Mouse (Mus musculus) forebrain, embryonic 13.5 days (tissue): ENCODE measurements around the gene Rtn2. TPM values are rescaled to one million over a fixed set of nuclear protein-coding genes. Genes with fewer than 3 reads are reported as not detected.
A peak's percentile ranks its signal among the peaks of the same experiment; 100 is the strongest.

Experiments used
- ATAC-seq: fragments of 200-750 bp; cut with Nextera tagmentation; 2 replicates; pipeline ENCODE4 v1.8.0; 2017
- H3K27ac ChIP-seq: fragments of 300-500 bp; sonication (generic); 2 replicates; pipeline ENCODE4 v1.5.1; 2015; ENCODE audit warnings: inconsistent platforms, mild to moderate bottlenecking, moderate library complexity
- H3K27me3 ChIP-seq: fragments of 300-500 bp; sonication (generic); 2 replicates; pipeline ENCODE4 v1.6.1; 2015; ENCODE audit warnings: mild to moderate bottlenecking, inconsistent platforms
- H3K36me3 ChIP-seq: fragments of 300-500 bp; sonication (generic); 2 replicates; pipeline ENCODE4 v1.6.1; 2015; ENCODE audit warnings: mild to moderate bottlenecking, inconsistent platforms; ENCODE audit not compliant: poor library complexity, severe bottlenecking
- H3K4me1 ChIP-seq: fragments of 300-500 bp; sonication (generic); 2 replicates; pipeline ENCODE4 v1.6.1; 2015; ENCODE audit warnings: inconsistent platforms
- H3K4me2 ChIP-seq: fragments of 300-500 bp; sonication (generic); 2 replicates; pipeline ENCODE4 v1.6.1; 2015; ENCODE audit warnings: inconsistent platforms, mild to moderate bottlenecking, moderate library complexity
- H3K4me3 ChIP-seq: fragments of 300-500 bp; sonication (generic); 2 replicates; pipeline ENCODE4 v1.5.1; 2015; ENCODE audit warnings: mild to moderate bottlenecking, inconsistent platforms
- H3K9ac ChIP-seq: fragments of 300-500 bp; sonication (generic); 2 replicates; pipeline ENCODE4 v1.6.1; 2015; ENCODE audit warnings: mild to moderate bottlenecking, inconsistent platforms
- H3K9me3 ChIP-seq: fragments of 300-500 bp; sonication (generic); replicated peaks from 2 replicates; pipeline ENCODE4 v1.6.1; 2016; ENCODE audit warnings: inconsistent platforms
- WGBS: fragments of 180-500 bp; shearing (Covaris S2); methylation state at CpG from one replicate; pipeline ENCODE4 v1.1.7; 2015; 5-methylcytosine and 5-hydroxymethylcytosine counted together
- polyA plus RNA-seq: library from polyadenylated mRNA; unstranded; fragments of >200 nt; fragmentation: Nextera tagmentation; extraction: Ambion mirVana; gene quantifications from 2 replicates; pipeline ENCODE4 v1.2.1, GENCODE M21; 2015

Gene Rtn2
- polyA plus RNA-seq, 1 experiment from 2014 or later = 87.9 TPM

DNA sequence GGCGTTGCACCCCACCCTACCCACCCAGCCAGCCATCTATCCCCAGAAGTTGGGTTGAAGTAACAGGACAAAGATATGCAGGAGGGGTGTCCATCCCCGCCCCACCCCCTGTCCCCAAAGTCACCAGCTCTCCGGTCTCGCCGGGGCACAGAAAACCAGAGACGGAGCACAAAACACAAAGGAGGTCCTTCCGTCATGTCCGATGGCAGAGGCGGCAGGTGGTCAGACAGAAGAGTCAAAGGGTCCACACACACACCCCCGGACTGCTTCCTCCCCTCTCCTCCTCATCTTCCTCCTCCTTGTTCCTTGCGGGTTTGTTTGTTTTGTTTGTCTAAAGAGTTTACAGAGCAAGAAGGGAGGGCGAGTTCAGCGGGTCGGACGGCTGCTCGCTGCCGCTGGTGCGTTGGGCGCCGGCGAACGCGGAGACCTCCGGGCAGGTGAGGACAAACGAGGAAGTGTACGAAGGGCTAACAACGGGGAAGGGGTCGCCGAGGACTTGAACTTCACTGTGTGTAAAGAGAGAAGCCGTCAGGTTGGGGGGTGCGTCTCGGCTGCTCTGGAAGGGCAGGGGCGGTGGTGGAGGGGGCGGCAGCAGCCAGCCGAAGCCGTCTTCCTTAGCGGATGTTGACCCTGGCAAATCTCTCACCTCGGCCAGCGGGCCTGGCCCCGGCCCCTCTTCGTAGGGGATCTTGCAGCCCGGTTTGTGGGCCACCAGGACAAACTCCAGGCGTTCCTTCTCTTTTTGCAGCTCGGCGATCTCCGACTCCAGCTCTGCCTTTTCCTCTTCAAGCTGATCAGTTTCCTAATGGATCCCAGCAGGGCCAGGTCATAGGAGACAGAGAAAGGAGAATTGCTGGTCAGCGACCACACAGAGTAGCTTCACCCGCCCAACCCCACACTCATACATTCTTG, 22.3 kb downstream of the Rtn2 start:
- Histone ChIP-seq H3K27ac (no peak overlapping the region), H3K9ac (peak overlapping the region; percentile 50), H3K27me3 (peaks cover 61% of the 10 kb centered on the region), H3K36me3 (no peaks in the 10 kb centered on the region), H3K4me3 (peak overlapping the region; percentile 39), H3K9me3 (no peaks in the 10 kb centered on the region), H3K4me2 (peak overlapping the region; percentile 59), H3K4me1 (peaks cover 54% of the 10 kb centered on the region)
- ATAC-seq = no peak
- WGBS = 2% methylated on average over 48 of the region's 48 CpGs

DNA sequence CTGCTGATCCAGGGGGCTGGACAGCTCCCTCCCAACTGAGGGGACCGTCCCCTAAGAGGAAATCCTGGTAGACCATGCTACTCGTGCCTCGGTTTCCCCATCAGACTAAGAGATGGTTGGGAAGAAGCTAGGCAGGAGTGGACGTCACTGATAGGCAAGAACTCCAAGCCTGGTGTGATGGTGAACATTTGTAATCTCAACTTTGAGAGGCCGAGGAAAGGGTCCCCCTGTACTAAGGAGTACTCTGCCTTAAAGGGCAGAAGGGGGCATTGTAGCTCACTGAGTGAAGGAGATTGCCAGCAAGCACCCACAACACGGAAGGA, 22.9 kb downstream of the Rtn2 start:
- Histone ChIP-seq H3K4me3 (peak overlapping the region; percentile 39), H3K27me3 (peaks cover 61% of the 10 kb centered on the region), H3K4me2 (peak overlapping the region; percentile 59; the same call in 1 of the 2 replicates), H3K9ac (no peak overlapping the region), H3K4me1 (peaks cover 56% of the 10 kb centered on the region), H3K9me3 (no peaks in the 10 kb centered on the region), H3K36me3 (no peaks in the 10 kb centered on the region), H3K27ac (no peak overlapping the region)
- ATAC-seq = no peak
- WGBS = 10% methylated on average over 6 of the region's 6 CpGs

DNA sequence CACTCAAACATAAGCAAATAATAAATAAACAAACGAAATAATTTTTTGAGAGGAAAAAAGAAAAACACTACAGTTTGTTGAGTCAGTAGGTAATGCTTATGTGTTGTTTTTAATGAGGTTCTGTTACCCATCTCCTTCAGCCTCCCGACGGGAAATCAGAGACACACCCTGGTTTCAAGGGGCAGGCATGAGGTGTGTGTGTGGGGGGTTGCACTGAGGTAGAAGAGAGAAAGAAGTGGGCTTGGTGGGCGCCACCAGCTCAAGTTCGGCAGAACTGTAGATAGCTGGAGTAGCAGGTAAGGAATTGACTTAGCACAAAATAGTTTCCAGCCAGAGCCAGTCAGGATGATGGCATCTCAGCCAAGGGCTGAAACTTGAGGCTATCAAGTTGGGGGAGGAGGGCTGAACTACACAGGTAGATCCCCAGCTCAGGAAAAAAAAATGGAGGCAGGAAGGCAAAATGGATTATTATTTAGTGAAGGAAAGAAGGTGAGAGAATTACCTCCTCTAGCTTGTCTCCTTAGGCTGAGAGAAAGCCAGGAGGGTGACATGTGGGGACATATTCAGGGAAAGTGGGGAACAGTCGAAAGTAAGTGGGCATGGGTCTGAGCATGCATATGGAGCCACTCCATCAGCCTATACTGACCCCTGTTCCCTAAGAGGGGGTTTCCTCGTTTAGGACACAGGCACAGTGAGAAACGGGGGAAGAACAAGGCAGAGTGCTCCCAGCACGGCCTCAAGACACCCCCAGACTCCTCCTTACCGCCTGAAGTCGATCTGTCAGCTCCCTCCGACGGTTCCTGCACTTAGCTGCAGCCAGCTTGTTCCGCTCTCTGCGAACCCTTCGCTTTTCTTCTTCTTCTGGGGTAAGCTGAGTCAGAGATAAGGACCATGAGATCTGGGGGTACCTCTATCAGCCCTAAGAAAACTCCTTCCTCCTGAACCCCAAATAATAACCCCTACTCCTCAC, 23.7 kb downstream of the Rtn2 start:
- no peak overlapping the region for H3K4me2 ChIP-seq
- peaks cover 58% of the 10 kb centered on the region for H3K4me1 ChIP-seq
- no peak for ATAC-seq
- peaks cover 61% of the 10 kb centered on the region for H3K27me3 ChIP-seq
- no peak overlapping the region for H3K4me3 ChIP-seq
- no peak overlapping the region for H3K9ac ChIP-seq
- WGBS = 48% methylated on average over 16 of the region's 16 CpGs
- H3K27ac ChIP-seq = no peak overlapping the region
- H3K9me3 ChIP-seq = no peaks in the 10 kb centered on the region
- no peaks in the 10 kb centered on the region for H3K36me3 ChIP-seq

DNA sequence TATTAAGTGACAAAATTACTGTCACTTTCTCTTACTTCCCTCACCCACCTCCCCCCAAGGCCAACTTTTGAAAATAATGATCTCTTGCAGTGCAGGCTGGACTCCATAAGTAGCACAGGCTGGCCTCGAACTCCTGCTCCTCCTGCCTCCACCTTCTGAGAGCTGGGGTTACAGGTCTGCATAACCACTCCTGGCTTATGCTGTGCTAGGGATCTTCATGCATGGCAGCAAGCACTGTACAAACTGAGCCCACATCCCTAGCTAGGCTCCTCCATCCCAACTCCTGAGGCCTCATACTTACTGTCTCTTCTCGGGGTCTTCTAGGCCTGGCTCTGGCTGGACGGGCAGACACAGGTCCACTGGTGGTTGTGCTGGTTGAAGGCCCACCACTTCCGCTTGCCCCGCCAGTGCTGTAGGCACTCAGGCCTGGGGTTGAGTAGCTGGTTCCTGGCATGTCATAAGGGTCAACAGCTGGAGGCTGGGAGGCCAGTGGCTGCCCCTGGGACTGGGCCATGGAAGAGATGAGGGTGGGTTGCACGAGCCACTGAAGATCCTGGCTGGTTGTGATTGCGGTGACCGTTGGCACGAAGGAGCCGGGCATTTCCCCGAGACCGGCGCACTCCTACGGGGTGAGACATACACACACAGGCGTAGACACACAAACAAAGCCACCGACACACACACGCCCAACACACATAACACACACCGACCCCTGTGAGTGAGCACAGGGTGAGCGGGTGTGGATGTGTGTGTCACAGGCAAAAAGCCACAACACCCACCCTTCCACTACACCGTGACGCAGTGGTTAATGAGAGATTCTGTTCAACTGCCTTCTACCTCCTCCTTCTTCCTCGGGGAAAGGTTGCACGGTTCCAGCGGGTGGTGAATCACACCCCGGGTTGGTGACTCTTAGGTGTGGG, 24.7 kb downstream of the Rtn2 start:
- ATAC-seq = no peak
- no peaks in the 10 kb centered on the region for H3K36me3 ChIP-seq
- no peak overlapping the region for H3K27ac ChIP-seq
- peak overlapping the region; percentile 95; the same call in 1 of the 2 replicates for H3K4me2 ChIP-seq
- WGBS = 69% methylated on average over 25 of the region's 25 CpGs
- H3K9ac ChIP-seq = no peak overlapping the region
- H3K27me3 ChIP-seq = peaks cover 60% of the 10 kb centered on the region
- peaks cover 49% of the 10 kb centered on the region for H3K4me1 ChIP-seq
- H3K4me3 ChIP-seq = no peak overlapping the region
- H3K9me3 ChIP-seq = no peaks in the 10 kb centered on the region

DNA sequence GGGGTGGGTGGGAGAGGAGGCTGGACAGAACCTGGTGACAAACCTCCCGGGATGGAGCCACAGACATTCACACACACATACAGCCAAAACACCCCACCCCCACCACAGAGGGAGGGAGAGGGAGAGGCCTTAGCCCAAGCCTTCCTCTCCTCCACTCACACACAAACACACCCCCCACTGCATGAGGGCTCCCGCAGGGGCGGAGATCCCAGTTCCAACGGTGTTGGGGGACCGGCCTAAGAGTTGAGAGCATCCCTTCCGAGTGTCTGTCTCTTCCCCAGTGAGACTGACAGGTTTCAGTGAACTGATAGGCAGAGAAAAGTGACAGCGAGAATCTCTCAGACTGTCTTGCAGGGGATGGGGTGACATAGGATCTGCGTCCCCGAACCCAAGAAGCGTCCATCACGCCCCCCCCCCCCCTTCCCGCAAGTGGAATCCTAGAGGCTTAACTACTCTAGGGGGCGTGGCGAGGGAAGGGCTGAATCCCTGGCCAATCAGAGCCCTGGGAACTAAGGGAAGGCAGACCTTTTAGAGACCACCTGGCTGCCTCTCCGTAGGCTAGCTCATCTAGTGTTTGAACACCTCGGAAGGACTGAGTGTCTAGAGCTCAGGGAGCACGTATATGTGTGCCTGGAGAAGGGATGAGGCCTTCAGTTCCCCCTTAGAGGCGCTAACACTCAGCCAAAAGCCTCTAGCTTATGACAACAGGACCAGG, 25.5 kb downstream of the Rtn2 start:
- H3K9ac ChIP-seq = peak overlapping the region; percentile 52
- no peaks in the 10 kb centered on the region for H3K9me3 ChIP-seq
- 1% methylated on average over 17 of the region's 18 CpGs for WGBS
- peak overlapping the region; percentile 95 for H3K4me2 ChIP-seq
- H3K27me3 ChIP-seq = peaks cover 54% of the 10 kb centered on the region
- peak; percentile 59 for ATAC-seq
- H3K36me3 ChIP-seq = no peaks in the 10 kb centered on the region
- H3K4me1 ChIP-seq = peaks cover 47% of the 10 kb centered on the region
- peak overlapping the region; percentile 77 for H3K27ac ChIP-seq
- peak overlapping the region; percentile 63 for H3K4me3 ChIP-seq

DNA sequence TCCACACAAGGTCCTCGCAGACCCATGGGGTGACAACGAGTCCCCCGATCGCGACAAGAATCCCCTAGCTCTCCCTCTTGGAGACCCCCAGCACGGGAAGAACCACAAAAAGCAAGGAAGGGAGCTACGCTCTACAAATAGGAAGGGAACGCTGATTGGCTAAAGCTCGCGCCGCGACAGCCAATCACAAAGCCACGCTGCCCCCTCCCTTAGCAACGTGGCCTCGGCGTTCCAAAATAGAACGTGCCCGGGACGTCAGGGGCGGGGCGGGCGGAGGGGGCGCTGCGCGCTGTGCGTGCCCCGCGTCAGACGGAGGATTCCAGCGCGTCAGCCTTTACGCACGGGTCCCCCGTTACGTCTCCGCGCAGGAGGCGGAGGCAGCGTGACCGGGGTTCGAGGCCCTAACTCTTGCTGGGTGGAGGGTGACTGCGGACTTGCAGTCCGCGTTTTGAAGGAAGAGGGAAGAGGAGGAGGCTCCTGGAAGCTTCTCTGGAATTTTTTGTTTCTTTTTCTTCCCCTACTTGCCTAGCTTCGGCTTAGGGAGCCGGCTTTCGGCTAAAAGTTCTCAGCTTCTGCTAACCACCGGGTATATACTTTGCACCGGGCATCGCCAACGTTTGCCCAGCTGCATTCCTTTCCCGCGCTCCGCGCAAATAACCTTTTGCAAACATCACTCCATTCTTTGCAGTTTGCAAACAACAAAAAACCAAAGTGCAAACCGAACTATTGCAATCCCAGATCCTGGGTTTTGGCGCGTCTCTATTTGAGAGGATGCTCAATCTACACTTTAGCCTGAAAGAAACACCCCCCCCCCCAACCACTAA, 26.2 kb downstream of the Rtn2 start:
- Histone ChIP-seq H3K4me1 (peaks cover 44% of the 10 kb centered on the region), H3K4me3 (peak overlapping the region; percentile 63), H3K9me3 (no peaks in the 10 kb centered on the region), H3K27me3 (peaks cover 53% of the 10 kb centered on the region), H3K36me3 (no peaks in the 10 kb centered on the region), H3K9ac (peak overlapping the region; percentile 57), H3K27ac (peak overlapping the region; percentile 77), H3K4me2 (peak overlapping the region; percentile 95)
- WGBS = under 1% methylated on average over 58 of the region's 58 CpGs
- peak; percentile 92 for ATAC-seq

DNA sequence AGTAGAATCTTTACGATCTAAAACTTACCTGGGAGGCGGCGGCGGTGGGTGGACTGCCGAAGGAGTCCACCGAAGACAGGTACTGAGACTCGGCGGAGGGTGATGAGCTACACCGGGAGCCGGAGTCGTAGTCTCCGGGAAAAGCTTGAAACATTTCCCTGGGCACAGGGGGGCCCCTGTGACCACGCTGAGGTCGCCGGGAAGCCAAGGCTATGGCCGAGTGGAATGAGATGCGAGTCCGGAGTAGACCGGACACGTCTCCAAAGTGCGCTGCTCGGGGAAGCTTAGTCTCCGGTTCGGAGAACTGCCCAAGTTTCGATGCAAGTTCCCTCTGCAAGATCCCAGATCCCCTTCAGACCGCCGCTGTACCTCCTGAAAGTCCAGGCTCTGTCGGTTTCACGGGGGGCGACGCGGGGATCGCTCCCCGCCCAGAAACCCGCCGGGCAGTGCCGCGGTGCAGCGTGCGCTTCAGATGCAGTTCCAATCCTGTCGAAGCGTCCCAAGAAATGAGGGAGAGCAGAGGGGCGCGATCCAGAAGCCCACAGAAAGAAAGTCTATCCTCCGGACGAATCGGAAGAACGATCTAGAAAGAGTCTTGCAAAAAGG, 27.0 kb downstream of the Rtn2 start:
- Histone ChIP-seq H3K4me3 (peak overlapping the region; percentile 63), H3K4me1 (peaks cover 37% of the 10 kb centered on the region), H3K36me3 (no peaks in the 10 kb centered on the region), H3K9ac (peak overlapping the region; percentile 57), H3K27ac (no peak overlapping the region), H3K4me2 (peak overlapping the region; percentile 95), H3K9me3 (no peaks in the 10 kb centered on the region), H3K27me3 (peaks cover 46% of the 10 kb centered on the region)
- WGBS = under 1% methylated on average over 48 of the region's 48 CpGs
- no peak for ATAC-seq

DNA sequence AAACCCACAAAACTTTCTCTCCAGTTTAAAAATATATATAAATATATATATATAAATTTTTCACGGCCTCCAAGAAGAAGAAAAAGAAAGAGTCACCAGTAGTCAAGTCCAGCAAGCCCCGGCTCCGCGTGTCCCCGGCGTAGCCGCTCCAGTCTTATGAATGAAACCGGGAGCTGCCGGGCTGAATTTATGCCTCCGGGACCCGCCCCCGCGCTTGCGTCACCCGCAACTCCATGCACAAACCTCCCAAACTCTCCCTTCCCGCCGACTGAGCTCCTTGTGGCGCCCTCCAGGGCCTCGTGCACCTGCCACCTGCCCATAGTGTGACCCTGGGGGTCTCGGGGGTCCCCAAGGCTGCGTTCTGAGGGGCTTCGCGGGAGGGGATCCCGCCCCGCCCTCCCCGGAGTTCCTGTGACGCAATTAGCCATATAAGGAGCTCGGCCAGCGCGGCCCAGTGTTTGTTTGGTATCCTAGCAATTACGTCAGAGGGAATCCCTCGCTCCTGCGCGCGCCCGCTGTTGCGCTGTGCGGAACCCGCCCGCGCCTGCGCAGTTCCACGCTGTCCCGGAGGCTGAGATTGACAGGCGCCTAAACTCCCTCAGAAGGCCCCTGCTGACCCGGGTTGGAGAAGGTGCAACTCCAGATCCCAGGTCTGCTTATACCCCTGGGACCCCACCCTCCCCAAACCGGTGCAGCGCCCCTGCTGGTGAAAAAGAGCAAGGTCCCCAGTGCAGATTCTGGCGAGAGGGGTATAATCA, 27.6 kb downstream of the Rtn2 start, which contains the start of gene Fosb:
Fosb (minus strand) TSS at position 168 of the 758 bp plus-strand sequence.
- peaks cover 30% of the 10 kb centered on the region for H3K4me1 ChIP-seq
- H3K9me3 ChIP-seq = no peaks in the 10 kb centered on the region
- ATAC-seq = peak; percentile 83
- H3K27ac ChIP-seq = no peak within 1 kb of the TSS; the same call in 1 of the 2 replicates
- peaks cover 39% of the 10 kb centered on the region for H3K27me3 ChIP-seq
- H3K9ac ChIP-seq = peak within 1 kb of the TSS; percentile 57
- under 1% methylated on average over 49 of the region's 49 CpGs for WGBS
- H3K4me3 ChIP-seq = peak within 1 kb of the TSS; percentile 63
- H3K4me2 ChIP-seq = peak within 1 kb of the TSS; percentile 95
- no peaks in the 10 kb centered on the region for H3K36me3 ChIP-seq

DNA sequence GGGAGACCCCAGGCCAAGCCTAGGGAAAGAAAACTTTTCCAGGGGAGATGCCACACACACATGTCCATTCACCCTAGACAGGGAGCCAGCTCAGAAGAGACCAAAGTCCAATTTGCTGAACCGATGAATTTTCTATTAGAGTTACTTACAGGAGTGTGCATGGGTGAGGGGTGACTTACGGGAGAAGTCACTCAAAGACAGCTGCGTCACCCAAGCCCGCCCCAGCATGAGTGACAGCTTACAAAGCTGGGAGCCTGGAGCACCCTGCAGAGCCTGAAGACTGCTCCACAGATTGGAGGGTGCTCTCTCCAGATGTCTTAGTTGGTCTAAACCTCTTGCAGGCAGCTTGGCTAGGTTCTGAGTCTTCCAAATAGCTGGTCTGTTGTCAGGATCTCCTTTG, 29.6 kb downstream of the Rtn2 start:
- H3K4me2 ChIP-seq = no peak overlapping the region
- no peak overlapping the region for H3K27ac ChIP-seq
- peaks cover 28% of the 10 kb centered on the region for H3K4me1 ChIP-seq
- H3K36me3 ChIP-seq = no peaks in the 10 kb centered on the region
- no peak overlapping the region for H3K9ac ChIP-seq
- H3K27me3 ChIP-seq = peaks cover 20% of the 10 kb centered on the region
- no peaks in the 10 kb centered on the region for H3K9me3 ChIP-seq
- WGBS = 42% methylated on average over 4 of the region's 4 CpGs
- no peak for ATAC-seq
- H3K4me3 ChIP-seq = no peak overlapping the region
